Mouse (Mus musculus): ENCODE measurements around the gene Cfdp1. TPM values are rescaled to one million over a fixed set of nuclear protein-coding genes. Genes with fewer than 3 reads are reported as not detected.
A peak's percentile ranks its signal among the peaks of the same experiment; 100 is the strongest.

The Cfdp1 gene
- total RNA-seq, 4 experiments from 2014 or later = 65.3 to 81.8 (median 72.3) TPM

GRCm38 (mm10) chr8:111793324-111793917 lies 60.7 kb downstream of the Cfdp1 start:
- DNase-seq = no peak

- no peak for DNase-seq
Observed at GRCm38 (mm10) chr8:111789639-111790038, 64.5 kb downstream of the Cfdp1 start.

- DNase-seq = no peak
Observed at GRCm38 (mm10) chr8:111789200-111789599, 64.9 kb downstream of the Cfdp1 start.

- no peak for DNase-seq
Observed at GRCm38 (mm10) chr8:111788497-111788896, 65.6 kb downstream of the Cfdp1 start.

GRCm38 (mm10) chr8:111788085-111788484 lies 66.0 kb downstream of the Cfdp1 start:
- no peak for DNase-seq

- peak; percentile 42 for DNase-seq
Observed at GRCm38 (mm10) chr8:111787683-111788082, 66.4 kb downstream of the Cfdp1 start.

GRCm38 (mm10) chr8:111786701-111787588 lies 67.1 kb downstream of the Cfdp1 start:
- no peak for DNase-seq

GRCm38 (mm10) chr8:111786116-111786515 lies 68.0 kb downstream of the Cfdp1 start:
- no peak for DNase-seq

- DNase-seq = no peak
Observed at GRCm38 (mm10) chr8:111782671-111783394, 71.3 kb downstream of the Cfdp1 start.

GRCm38 (mm10) chr8:111782161-111782560 lies 71.9 kb downstream of the Cfdp1 start:
- no peak for DNase-seq

- no peak for DNase-seq
Observed at GRCm38 (mm10) chr8:111780697-111781424, 73.2 kb downstream of the Cfdp1 start.

- peak; percentile 90 for DNase-seq
Observed at GRCm38 (mm10) chr8:111779690-111780089, 74.4 kb downstream of the Cfdp1 start.

- DNase-seq = no peak
Observed at GRCm38 (mm10) chr8:111778801-111779200, 75.3 kb downstream of the Cfdp1 start.

- no peak for DNase-seq
Observed at GRCm38 (mm10) chr8:111776492-111776891, 77.6 kb downstream of the Cfdp1 start.

GRCm38 (mm10) chr8:111775766-111776165 lies 78.3 kb downstream of the Cfdp1 start:
- no peak for DNase-seq

GRCm38 (mm10) chr8:111773476-111773875 lies 80.6 kb downstream of the Cfdp1 start:
- DNase-seq = no peak

GRCm38 (mm10) chr8:111773057-111773456 lies 81.0 kb downstream of the Cfdp1 start:
- DNase-seq = no peak

- peak; percentile 77 for DNase-seq
Observed at GRCm38 (mm10) chr8:111772083-111772482, 82.0 kb downstream of the Cfdp1 start.

- no peak for DNase-seq
Observed at GRCm38 (mm10) chr8:111771625-111772020, 82.5 kb downstream of the Cfdp1 start.

- DNase-seq = no peak
Observed at GRCm38 (mm10) chr8:111770958-111771624, 83.0 kb downstream of the Cfdp1 start.

GRCm38 (mm10) chr8:111769764-111770428 lies 84.2 kb downstream of the Cfdp1 start:
- DNase-seq = no peak

All from adrenal gland, adult 8-10 months (tissue).